Mouse (Mus musculus): ENCODE measurements at regions not wholly inside any gene's neighbourhood (a gene's known extent, or its start where the extent isn't known, plus 50 kb on each side); places are given as distances from the start of the nearest gene placed in this dataset.

DNA sequence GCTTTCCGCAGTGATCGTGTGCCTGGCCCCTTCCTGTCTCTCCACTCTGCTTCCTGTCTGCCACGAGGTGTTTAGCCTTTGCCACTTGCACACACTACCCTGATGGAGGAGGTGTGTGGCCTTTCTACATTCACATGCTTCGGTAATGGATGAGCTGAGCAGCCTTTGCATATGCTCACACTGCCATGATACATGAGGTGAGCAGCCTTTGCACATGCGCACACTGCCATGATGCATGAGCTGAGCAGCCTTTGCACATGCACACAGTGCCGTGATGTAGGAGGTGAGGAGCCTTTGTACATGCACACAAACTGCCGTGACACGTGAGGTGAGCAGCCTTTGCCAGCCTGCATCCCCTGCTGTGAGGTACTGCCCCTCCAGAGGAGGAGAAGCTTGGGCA is 58.3 kb downstream of the Erv3 start:
- DNase-seq: no peak

DNA sequence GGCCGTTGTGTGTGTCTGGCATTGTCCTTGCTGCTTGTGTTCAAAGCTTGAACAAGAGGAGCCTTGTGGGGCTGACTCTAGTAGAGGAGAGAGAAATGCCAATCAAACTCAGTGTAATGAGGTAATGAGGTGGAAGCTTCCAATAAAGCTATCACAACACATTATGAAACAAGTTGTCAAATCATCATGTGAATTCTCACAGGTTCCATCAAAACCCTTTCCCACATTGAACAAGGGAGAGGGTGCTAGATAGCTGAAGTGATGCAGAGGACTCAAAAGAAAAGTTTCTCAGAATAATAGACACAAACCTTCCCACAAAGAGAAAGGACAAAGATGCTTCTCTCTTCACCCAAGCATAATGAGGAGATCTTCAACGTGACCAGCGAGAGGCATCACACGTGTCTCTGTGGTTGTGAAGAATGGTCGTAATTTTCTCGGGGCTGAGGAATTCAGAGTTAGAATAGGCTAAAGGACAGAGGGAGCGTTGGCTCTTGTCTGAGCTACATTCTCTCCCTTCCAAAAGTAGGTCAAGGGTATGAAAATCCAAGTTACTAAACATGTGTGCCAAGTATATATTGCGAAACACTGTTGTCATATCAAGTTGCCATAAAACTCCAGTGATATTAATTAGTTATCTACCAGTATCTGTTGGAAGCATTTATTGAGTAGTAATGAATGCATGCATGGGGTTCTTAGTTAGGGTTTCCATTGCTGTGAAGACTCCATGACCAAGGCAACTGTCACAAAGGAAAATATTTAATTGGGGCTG is 59.2 kb downstream of the Erv3 start:
- DNase-seq: no peak

DNA sequence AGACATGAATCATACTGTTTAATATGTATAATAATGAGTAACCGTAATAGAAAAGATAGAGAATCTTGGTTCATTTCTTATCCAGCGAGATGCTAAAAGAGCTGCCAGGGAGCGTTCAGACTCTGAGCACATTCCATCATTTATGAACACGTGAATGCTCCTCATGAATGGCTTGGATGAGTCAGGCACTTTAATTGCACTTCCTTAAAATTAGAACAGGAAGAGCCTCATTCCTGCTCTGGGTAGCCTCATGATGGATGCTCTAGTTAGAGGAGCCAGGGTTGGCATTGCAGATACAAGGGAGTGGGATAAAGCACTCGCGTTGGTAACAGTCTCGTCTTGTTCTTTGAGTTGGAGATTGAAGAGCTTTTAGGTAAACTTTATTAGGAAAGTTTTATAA is 60.1 kb downstream of the Erv3 start:
- DNase-seq: no peak

DNA sequence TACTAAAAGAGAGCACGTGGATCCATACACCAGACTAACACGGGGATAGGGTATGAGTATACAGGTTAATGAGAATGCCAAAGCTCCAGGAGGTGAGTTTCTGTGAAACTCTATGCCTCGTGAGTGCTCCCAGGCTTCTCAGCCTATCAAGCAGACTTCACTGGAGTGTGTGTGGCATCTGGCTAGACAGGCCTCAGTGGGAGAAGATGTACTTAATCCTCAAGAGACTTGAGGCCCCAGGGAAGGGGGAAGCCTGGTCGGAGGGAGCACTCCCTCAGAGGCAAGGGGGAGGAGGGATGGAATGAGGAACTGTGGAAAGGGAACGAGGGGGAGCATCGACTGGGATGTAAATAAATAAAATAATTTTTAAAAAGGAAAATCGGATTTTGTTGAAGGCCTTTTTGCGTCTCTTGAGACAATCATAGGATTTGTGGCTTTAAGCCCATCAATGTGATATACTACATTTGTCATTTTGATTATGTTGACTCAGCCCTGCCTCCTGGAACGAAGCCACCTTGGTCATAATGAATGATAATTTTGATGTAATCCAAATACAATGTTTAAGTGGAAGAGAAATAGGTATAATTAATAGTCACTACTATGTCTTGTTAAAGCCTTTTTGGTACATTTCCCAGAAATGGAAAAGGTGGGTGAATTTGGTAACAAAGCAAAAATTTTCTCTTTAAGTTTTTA is 62.4 kb downstream of the Erv3 start:
- no peak for DNase-seq

DNA sequence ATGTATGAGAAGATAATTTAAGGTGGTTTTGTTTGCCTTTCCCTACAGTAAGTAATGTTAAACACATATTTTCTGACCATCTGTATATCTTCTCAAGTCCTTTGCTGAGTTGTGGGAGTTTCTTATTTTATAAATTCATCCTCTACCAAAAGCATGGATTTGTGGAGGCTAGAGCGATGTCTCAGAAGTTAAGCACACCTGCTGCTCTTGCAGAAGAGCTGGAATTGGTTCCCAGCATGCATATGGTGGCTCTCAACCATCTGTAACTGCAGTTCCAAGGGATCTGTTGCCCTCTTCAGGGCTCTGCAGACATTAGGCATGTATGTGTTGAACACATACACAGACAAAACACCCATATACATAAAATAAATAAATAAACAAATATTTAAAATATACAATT is 84.2 kb downstream of the Erv3 start:
- DNase-seq: no peak

DNA sequence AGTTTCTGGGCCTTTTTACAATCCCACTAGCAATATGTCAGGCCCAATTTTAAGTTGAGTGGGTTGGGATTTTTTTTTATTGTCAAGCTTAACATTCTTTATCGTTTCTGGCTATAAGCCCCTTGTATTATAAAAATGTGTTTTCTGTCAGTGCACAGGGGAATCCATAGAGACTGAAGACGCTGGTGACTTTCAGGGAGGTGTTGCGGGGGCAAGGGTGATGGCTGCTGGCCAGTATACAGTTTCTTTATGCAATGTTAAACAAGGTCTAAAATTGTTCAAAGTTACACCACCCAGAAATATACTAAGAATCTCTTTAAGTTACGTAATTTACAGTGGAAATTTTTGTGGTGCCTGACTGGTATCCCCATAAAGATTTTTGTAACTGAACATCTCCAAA is 85.9 kb downstream of the Erv3 start:
- DNase-seq: no peak

DNA sequence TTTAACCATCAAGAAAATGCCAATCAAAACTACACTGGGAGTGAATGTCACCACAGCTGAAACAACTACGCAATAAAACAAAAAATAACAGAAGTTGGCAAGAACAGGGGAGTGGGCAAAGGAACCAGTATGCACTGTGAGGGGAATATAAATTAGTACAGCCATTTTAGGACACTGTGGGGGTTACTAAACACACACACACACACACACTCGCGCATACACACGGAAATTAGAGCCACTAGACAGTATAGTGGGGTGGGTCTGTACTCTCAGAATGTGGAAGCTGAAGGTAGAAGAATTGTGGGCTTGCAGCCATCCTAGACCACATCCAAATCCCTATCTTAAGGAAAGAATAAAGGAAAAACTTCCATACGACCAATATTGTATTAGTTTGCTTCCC is 87.4 kb downstream of the Erv3 start:
- no peak for DNase-seq

DNA sequence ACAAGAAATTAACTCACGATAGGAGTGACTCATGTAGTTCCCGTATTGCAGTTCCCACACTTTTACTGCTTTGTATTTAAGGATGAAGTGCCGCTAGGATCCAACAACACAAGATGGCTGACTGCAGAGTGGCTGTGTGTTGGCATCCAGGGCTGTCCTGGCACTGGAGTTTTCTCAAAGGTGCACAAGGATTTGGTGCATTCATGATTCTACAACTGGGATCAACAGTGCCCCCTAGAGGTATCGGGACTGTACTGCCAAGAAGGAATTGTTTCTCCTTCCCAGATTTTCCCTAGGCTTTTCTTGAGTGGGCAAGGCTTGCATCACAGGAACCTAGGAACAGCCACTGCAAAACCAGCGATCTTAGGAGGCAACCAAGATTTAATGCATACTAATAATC is 88.7 kb downstream of the Erv3 start:
- peak; percentile 44 for DNase-seq

DNA sequence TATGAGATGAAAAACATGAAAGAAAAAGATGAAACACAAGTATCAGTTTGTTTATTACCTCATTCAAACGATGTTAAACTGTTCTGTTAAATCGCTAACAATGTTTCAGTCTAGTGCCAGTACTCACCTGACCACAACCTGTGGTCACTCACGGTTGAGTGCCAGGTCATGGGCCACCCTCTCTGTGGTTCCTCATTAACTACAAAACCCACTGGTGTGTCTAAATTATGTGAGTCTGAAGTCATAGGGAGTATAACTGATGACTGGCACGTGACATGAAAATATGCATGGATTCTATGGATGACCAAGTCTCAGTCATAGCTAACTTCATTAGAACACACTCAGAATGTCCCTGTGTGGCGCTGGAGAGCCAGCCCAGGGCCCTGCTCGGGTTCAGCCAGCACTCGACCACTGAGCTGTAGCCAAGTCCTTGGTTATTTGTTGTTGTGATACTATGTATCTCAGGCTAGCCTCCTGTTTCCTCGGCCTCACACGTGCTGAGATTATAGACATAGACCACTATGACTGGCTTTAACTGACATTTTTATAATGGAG is 89.8 kb downstream of the Erv3 start:
- no peak for DNase-seq

DNA sequence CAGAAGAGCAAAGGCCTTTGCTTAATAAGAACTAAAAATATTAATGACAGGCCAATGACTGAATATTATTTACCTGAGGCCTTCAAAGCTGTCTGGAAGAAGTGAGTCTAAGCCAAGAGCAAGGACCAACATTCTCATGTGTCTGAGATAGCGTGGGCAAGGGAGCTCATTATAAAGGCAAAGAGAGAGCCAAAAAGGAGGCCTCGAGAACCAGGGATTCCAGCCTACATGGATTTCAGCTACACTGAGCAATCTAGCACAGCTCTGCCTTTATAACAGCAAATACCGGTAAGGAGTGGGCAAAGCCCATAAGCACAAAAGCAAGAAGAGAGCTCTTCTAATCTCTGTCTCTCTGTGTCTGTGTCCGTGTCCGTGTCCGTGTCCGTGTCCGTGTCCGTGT is 93.0 kb downstream of the Erv3 start:
- no peak for DNase-seq

DNA sequence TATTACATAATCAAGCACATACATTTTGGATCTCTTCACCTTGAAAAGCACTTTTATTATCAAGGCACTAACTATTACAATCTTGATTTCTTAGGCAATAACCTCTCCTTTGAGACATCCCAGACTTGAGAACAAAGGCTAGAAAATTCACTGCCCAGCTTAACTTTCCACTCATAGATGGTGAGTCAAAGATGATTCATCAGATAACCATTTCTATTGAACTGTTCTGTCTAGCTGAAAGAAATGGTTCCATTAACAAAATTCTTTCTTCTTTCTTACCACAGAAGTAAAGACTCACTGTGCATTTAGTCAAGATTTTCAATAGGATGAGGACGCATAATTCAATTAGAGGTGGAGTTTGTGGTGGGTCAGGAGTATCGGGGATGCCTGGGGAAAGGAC is 98.0 kb downstream of the Erv3 start:
- no peak for DNase-seq

DNA sequence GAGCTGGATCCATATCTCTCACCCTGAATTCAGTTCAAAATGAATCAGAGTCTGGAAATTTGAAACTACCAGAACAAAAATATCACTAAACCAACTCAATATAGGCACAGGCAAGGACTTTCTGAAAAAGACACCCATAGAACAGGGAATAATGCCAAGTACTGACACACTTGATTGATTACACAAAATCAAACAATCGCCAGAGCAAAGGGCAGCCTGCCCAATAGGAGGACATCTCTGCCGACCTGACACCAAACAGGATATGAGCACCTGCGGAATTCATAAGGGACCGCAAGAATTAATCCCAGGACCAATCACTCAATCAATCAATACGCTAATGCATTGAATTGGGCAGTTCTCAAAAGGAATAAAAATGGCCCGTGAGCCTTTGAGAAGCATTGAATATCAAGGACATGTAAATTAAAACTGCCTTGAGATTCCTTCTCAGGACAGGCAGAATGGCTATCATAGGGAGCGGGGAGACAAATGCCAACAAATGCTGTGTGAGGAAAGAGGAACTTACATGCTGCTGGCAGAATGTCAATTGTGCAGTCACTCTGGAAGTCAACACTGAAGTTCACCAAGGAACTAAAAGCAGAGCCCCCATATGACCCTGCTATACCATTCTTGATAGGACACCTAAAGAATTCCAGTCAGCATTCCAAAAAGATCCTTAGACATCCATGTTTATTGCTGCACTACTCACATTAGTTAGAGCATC is 102.2 kb downstream of the Erv3 start:
- no peak for DNase-seq

DNA sequence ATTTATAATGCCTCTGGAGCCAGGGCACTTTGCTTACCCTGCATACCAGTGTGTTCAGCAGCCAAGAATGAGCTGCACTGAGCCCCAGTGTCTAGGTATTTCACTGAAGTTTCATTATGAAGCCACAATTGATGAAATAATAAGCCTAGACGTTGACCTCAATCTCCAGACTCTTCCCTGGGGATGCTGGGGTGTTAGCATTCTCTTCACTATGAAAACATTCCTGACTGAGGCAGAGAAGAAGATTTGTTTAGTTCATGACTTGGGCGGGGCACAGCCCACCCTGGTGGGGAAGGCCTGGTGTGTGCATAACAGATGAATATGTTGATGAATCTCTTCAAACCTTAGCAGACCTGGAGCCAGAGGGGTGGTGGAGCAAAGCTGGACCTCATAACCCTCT is 104.4 kb downstream of the Erv3 start:
- no peak for DNase-seq

DNA sequence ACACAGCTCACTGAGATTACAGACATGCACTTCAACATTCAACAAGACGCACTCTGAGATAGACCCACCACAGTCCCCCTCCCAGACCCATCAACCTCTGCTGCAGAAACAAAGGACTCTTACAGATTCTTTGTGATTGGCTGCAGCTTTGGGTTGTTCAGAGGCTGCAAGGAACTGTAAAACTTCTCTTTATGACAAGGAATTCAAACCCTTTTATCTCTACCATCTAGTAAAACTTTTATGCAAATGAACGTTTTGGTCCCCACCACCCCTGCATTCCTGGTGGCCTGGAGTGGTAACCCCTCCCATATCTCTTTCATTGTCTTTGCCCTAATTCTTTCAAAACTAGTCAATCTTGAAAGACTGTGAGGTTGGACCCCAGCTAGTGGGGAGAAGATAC is 106.1 kb downstream of the Erv3 start:
- no peak for DNase-seq

DNA sequence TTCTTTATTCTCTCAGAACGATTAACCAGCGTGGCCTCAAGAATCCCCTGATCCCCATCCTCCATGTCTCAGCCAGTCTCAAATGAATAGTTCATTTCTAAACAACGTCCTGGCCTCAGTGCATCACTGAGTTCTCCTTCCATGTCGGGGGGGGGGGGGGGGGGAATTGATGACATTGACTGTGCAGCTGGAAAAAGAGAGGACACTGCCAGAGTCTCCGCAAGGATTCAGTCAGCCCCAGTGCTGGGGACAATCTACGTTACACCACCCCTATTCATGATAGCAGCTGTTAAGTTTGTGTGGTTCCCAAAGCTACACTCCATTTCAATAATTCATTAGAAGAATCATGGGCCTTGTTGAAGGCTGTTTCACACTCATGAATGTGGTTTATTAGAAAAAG is 108.9 kb downstream of the Erv3 start:
- DNase-seq: no peak

DNA sequence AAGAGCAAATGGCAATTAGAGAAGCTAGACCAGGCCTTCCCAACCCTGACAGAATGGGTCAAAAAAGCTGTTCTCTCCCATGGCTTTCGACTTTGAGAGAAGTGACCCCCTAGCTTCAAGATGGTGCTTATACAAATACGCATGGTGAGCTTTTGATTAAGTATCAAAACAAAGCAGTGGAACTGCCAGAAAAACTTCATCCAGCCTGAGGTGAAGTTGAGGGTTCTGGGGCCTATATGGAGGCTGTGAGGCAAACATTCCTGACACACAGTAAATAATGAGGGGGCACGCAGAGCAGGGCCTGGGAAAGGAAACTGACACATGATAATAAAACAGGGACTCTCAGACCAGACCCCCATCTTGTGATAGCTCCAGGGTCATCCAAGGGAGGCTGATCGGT is 109.3 kb downstream of the Erv3 start:
- no peak for DNase-seq

DNA sequence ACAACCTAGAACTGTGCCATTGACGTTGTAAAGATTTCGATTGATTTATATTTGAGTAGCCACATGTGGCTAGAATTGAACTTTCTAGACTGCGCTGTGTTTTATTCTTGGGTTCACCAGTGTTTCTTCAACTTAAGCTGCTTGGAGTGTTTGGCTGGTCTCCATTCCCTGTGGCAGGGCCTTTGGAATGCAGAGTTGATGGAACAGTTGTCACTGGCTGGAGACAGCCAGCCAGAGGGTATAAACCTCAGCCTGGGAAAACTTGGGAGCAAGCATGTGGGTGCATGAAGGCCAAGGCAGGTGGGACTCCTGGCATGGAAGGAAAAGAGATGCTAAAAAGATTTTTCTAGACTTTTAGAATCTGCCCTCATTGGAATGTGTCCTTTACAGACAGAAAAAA is 109.8 kb downstream of the Erv3 start:
- no peak for DNase-seq

DNA sequence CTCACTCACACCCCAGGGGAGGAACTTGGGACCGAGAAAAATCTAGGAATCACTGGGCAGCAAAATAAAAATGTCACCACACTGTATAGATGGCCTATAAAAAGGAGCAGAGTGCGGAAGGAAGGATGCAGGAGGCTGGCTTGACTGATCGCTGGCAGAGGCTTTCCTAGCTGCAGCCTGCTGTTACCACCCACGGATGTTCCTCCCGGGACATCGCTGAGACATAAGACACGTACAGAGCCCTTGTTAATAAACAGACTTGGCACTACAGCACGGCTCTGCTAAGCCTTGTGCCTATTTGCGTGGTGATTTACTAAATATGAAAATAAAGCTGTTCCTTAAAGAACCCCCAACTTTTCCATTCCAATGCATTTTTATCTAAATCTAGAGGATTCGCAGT is 110.8 kb downstream of the Erv3 start:
- DNase-seq: no peak

DNA sequence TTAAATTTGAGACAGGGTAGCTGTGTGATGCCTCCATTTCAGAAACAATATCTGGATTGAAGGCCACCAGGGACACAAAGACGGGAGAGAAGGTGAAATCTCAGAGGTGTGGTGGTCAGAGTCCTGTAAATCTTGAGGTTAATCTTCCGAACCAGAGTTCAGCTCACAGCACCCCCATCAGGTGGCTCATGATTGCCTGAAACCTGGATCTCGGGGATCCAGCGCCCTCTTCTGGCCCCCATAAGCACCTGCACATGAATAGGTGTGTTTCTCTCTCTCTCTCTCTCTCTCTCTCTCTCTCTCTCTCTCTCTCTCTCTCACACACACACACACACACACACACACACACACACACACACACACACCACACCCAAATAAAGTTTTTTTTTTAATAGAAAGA is 111.8 kb downstream of the Erv3 start:
- no peak for DNase-seq

DNA sequence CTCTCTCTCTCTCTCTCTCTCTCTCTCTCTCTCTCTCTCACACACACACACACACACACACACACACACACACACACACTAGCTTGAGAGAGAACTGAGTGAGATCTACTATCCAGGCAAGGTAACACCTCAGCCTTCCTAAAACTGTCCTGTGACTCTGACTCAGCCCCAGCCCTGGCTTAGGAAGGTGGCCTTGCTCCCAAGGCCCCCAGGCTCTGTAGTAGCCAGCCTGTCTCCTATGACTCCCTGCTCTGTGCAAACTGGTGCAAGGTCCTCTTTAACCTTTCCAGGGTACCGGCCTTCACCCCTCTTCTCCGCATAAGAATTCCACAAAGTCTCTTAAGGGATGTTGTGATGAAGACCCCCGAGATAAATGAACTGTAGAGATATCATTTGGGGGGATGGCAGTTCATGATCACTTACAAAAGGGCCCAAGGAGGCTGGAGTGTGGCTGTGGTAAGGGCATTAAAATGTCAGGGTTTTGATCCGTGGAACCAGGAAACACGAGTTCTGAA is 114.1 kb downstream of the Erv3 start:
- DNase-seq: no peak

DNA sequence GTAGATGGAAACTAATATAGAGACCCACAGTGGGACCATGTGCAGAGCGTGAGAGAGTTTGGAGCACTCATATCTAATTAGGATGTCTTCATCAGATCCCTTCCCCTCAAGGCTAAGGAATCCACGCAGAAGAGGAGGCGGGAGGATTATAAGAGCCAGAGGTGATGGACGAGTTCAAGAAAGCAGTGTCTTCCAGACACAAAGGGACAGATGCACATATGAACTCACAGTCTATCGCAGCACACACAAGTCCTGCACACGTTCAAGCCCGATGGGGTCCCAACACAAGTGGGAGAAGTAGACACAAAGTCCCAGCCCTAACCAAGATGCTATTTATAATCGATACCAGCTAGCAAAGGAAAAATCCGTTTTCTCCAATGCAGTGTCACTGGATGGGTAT is 114.6 kb downstream of the Erv3 start:
- DNase-seq: no peak

DNA sequence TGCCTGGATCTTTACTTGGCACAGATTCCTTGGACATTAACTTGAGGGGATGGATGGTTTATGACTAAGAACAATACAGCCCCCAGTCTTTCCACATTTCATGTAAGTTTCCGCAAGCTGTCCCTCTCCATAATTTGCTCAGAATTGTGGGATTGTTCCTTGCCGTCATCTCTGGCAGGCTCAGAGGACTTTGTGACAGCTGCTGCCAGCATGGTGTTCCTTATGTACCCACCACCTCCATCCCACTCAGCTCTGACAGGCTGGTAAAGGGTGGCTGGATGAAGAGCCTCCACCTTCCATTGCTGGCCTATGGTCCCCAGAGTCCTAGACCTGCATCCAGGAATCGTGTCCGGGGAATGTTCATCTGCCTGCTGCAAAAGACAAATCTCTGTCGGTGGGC is 119.1 kb downstream of the Erv3 start:
- DNase-seq: no peak

DNA sequence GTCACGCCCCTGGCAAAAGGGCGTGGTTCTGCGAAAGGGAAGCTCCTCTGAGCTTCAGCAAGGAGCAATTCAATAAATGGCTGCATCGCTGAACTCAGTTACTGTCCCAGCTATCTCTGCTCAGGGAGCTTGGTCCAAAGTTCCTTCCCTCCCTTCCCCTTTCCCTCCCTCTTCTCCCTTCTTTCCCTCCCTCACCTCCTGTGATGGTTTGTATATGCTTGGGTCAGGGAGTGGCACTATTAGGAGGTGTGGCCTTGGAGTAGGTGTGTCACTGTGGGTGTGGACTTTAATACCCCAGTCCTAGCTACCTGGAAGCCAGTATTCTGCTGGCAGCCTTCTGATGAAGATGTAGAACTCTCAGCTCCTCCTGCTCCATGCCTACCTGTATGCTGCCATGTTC is 120.5 kb downstream of the Erv3 start:
- DNase-seq: no peak
